Mouse (Mus musculus): Measurements from ENCODE around the gene Ubqln4.

Ubqln4 gene

DNA sequence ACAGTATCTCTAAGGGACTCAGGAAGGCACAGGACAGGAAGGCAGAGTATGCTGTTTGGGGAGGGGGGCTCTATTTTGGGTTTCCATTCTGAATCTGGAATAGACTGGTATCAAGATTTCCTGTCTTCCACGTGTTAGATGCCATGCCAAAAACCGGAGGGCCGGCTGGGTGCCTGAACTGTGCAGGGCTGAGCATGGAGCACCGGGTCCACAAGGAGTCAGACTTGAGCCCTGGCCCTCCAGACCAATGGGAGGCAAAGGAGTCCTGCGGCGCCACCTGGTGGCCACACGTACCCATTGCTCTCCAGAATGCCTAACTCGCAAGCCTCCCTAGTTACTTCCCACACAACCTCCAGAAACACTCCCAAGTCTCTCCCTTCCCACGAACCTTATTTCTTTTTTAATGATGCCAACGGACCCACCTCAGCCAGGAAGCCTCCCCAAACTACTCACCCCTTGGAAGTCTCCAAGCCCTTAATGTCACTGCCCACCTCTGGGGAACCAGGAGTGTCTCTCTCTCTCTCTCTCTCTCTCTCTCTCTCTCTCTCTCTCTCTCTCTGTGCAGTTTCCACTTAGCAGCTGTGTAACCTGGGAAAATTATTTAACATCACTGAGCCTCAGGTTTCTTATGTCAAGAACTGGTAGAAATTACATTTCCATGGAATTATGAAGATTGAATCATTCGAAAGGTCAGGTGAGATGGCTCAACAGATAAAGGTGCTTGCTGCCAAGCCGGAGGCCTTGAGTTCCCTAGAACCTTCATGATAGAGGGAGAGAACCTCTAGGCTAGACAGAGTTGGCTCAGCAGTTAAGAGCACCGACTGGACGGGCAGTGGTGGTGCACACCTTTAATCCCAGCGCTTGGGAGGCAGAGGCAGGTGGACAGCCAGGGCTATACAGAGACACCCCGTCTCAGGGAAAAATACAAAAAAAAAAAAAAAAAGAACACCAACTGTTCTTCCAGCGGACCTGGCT is 27.1 kb upstream of the Ubqln4 start:
- peak; percentile 86 to 87 for DNase-seq

DNA sequence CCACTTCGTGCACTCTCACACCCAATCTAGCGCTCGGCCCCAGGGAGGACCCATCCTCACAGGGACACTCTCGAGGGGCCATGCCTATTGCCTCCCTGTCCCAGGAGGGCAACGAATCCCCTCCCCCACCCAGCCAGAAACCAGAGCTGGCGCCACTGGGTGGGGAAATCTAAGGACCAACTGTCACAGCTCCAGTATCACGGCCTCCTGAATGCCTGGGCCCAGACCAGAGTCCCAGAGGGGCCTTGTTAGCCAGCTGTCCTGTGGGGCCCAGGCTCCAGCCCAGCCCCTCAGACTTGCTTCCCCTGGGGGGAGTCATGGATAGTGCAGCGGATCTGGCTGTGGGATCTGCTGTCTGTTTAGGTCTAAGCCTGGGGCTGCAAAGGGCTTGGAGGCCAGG is 26.0 kb upstream of the Ubqln4 start:
- DNase-seq = peak in 1 of 2 experiments; percentile 13

DNA sequence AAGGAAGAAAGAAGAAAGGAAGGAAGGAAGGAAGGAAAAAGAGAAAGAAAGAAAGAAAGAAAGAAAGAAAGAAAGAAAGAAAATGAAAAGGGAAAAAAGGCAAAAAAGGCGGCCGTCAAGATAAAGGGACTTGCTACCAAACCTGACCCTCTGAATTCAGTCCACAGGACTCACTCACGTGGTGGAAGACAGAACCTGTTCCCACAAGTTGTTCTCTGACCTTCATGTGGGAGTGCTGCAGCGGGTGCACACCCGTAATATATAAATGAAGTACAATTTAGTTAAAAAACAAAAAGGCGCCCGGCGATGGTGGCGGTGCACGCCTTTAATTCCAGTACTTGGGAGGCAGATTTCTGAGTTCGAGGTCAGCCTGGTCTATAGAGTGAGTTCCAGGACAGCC is 24.9 kb upstream of the Ubqln4 start:
- peak in 1 of 2 experiments; percentile 4 for DNase-seq

DNA sequence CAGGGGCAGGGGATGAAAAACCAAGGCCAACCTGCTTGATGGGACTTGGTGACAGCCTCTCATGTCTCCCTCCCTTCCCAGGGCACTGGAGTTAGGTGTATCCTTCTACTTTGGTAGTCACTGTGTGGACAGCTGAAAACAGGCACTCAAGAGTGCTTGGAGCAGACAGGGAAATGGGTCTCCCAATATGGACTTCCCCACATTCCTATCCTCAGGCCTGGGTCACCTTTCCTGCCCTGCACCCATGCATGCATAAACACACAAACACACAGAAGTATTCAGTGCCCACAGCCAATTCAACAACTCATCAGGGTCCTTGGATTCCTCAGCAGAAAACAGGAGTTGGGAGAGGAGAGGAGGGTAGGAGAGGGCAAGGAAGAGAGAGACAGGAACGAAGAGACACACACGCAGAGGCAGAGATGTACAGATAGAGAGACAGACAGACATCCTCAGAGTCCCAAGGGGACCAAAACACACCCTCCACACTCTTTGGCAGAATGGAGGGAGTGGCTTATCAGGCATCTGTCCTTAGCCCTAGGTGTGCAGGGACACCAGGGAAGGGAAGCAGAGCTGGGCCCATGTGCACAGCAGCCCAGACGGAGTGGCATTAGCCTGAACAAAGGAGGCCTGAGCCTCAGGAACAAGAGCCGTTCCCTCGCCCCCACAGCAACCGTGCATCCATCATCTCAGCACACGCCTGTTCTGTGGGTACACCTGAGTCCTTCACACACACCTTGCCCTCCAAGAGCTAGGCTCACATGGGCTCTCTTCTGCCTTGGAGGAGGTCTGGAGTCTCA is 24.2 kb upstream of the Ubqln4 start:
- peak in 1 of 2 experiments; percentile 2 for DNase-seq

GRCm38 (mm10) chr3:88530082-88530864 is 23.3 kb upstream of the Ubqln4 start:
- DNase-seq = peak in 1 of 2 experiments; percentile 1

- DNase-seq = peak; percentile 84 to 88
These were observed 21.9 kb upstream of the Ubqln4 start for GRCm38 (mm10) chr3:88531348-88532298.

- peak in 1 of 2 experiments; percentile 7 for DNase-seq
These were observed 21.3 kb upstream of the Ubqln4 start, which contains the start of gene Mex3a for GRCm38 (mm10) chr3:88532299-88532674. TSS of gene Mex3a (plus strand) at chr3:88532395.

GRCm38 (mm10) chr3:88532689-88533511 is 20.7 kb upstream of the Ubqln4 start:
- peak in 1 of 2 experiments; percentile 14 for DNase-seq

DNA sequence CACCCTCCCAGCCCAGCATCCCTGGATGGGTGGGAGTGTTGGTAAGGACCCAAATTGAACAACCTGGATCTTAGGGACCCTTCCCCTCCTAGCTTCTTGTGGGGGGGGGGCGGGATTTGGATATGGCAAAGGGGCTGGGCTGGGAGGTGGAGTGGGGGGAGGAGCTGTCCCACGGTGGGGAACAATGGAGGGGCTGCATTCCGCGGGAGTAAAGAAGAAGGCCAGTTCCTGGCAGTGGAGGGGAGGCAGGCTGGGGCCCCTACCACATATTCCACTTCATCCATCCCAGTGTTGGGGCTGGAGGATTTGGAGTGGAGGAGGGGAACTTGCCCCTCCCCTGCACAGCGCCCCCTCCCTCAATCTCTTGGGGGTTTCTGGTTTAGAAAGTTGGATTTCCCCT is 19.9 kb upstream of the Ubqln4 start:
- DNase-seq = peak in 1 of 2 experiments; percentile 2

- no peak for DNase-seq
These were observed 18.6 kb upstream of the Ubqln4 start for GRCm38 (mm10) chr3:88535005-88535404.

GRCm38 (mm10) chr3:88535527-88535926 is 18.0 kb upstream of the Ubqln4 start:
- DNase-seq = no peak

DNA sequence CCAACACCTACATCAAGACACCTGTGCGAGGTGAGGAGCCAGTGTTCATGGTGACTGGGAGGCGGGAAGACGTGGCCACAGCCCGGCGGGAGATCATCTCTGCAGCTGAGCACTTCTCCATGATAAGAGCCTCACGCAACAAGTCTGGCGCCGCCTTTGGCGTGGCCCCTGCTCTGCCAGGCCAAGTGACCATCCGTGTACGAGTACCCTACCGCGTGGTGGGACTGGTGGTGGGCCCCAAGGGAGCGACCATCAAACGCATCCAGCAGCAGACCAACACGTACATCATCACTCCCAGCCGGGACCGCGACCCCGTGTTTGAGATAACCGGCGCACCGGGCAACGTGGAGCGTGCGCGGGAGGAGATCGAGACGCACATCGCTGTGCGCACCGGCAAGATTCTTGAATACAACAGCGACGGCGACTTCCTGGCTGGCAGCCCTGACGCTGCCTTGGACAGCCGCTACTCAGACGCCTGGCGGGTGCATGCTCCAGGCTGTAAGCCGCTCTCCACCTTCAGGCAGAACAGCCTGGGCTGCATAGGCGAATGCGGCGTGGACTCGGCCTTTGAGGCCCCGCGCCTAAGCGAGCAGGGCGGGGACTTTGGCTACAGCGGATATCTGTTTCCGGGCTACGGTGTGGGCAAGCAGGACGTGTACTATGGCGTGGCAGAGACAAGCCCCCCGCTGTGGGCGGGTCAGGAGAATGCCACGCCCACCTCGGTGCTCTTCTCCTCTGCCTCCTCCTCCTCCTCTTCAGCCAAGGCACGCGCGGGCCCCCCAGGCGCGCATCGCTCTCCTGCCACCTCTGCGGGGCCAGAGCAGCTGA is 17.2 kb upstream of the Ubqln4 start:
- DNase-seq = peak; percentile 73 to 82

DNA sequence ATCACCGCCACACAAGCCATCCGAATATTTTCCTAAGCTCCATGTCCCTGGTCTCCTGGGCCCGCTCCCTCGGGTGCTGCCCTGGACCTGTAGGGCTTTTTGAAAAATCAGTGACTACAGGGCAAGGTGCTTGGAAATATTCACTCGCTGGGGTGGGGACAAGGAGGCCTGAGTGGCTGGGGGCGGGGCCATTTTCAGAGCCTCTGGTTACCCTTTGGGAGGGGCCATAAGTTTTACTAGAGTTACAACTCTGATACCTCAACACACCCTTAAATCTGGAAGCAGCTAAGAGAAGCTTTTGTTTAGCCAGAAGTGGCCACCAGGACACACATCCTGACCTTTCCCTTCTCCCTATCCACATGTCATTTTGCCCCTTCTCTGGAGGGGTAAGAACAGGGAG is 16.4 kb upstream of the Ubqln4 start:
- DNase-seq = peak in 1 of 2 experiments; percentile 22

DNA sequence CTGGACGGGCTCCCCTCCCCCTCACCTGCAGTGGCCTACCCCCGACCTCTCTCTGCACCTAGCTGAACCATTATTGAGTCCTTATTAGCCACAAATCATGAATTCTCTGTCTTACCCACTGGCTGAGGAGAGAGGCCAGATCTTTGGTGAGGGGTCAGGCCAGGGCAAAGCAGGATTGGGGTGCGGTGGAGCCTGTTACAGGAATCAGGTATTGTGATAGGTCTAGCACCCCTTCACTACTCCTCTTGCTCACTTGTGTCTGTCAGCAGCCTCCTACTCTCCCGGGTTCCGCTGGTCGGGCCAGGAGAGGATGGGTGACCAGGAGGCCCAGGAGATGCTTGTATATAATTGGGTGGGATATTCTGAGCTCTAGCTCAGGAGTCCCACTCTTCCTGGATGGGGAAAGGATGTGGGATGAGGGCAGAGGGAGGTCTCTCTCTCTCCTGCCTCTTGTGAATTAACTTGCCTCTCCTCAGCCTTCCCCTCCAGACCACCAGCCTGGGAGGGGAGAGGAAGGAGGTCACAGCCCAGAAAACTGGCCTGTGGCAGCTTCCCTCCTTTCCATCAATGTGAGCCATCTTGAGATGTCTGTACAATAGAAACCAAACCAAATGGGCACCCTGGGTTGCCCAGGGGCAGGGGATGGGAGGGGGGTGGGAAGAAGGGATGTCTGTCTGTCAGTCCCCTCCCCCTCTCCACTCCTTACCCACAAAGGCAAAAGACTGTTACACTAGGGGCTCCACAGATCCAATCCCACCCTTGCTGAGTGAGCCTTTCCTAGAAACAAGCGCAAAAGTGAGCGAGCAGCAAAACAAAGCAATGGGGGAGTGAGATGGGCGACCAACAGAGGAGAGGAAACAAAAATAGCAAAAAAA is 15.1 kb upstream of the Ubqln4 start:
- DNase-seq = no peak

GRCm38 (mm10) chr3:88539397-88539796 is 14.2 kb upstream of the Ubqln4 start:
- peak in 1 of 2 experiments; percentile 2 for DNase-seq

DNA sequence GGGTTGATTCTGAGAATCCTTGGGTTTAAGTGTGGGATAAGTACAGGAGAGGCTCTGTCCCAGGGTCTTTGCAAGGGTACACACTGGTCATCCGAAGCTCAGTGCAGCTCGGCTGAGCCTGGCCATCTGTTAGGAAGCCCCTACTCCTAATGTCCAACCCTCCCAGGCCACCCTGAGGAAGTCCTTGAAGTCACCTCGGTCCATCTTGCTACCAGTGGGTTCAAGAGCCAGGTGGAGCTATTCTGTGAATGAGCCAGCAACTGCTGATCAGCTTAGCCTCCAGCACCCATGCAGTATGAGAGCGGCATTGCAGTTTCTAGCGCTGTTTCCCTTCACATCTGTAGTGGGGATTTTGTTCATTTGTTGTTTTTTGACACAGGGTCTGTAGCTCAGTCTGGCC is 13.5 kb upstream of the Ubqln4 start:
- DNase-seq = peak in 1 of 2 experiments; percentile 3

DNA sequence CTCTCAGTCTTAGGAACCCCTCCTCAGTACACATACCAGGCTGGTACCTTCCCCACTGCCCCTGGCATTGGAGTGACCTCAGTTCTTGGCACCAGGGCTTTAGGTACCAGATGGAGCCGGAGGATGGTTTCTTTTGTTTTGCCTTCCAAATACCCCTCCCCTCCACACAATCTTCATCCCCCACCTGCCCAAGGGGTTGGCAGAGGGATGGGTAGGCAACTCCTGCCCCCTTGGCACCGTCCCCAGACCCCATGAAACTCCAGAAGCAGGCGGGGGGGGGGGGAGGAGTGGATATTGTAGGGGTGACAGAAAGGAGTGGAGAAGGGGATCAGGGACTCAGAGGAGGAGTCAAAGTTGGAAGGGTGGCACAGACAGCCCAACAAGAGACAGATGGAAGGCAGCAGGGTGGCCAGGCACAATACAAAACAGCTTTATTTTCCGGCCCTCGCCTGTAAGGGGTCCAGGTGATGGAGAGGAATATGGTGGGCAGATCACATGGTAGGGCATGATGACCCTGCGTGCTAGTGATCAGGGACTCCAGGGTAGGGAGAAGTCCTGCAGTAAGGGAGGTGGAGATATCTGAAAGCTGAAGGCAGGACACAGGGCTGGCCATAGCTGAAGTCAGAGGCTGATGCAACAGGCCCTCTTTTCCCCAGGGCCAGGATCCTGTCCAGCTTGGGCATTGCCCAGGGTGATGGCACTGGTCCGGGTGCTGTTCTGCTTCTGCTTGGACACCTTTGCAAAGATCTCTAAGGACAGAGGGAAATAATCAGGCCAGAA is 11.7 kb upstream of the Ubqln4 start:
- peak; percentile 45 to 52 for DNase-seq

- peak in 1 of 2 experiments; percentile 9 for DNase-seq
These were observed 11.1 kb upstream of the Ubqln4 start for GRCm38 (mm10) chr3:88542486-88542885.
